Mouse (Mus musculus) macrophage (primary cell): ENCODE results near the gene Ocel1. TPM values are rescaled to one million over a fixed set of nuclear protein-coding genes. Genes with fewer than 3 reads are reported as not detected.
A peak's percentile ranks its signal among the peaks of the same experiment; 100 is the strongest.

Source experiments
- H3K27ac ChIP-seq: fragments of 350-480 bp; formaldehyde crosslinking; 2 replicates; pipeline ENCODE4 v1.9.0; 2021
- H3K36me3 ChIP-seq: fragments of 350-480 bp; formaldehyde crosslinking; 2 replicates; pipeline ENCODE4 v1.9.0; 2021; ENCODE audit errors: inconsistent target
- H3K4me3 ChIP-seq: fragments of 350-480 bp; formaldehyde crosslinking; 2 replicates; pipeline ENCODE4 v1.9.0; 2021; ENCODE audit errors: inconsistent target
- H3K79me2 ChIP-seq: fragments of 350-480 bp; formaldehyde crosslinking; 2 replicates; pipeline ENCODE4 v1.9.0; 2021; ENCODE audit errors: inconsistent target
- WGBS: methylation state at CpG from one replicate; pipeline ENCODE4 v1.1.7; 2026; ENCODE audit warnings: inconsistent platforms; ENCODE audit not compliant: missing documents; 5-methylcytosine and 5-hydroxymethylcytosine counted together
- polyA plus RNA-seq: library from polyadenylated mRNA; stranded (reverse); fragments of 250-400 nt; gene quantifications from 3 replicates; pipeline ENCODE4 v1.2.4, GENCODE M21; 2018; ENCODE audit warnings: inconsistent platforms

The Ocel1 gene
- polyA plus RNA-seq, 1 experiment from 2014 or later, result 10.2 TPM

- Histone ChIP-seq H3K4me3 (no peak overlapping the region), H3K27ac (no peak overlapping the region), H3K36me3 (peaks cover 8% of the 10 kb centered on the region; the same call in 1 of the 2 replicates), H3K79me2 (peaks cover 13% of the 10 kb centered on the region; the same call in 1 of the 2 replicates)
- 97% methylated on average over 10 of the region's 12 CpGs for WGBS
These were observed 1.3 kb downstream of the Ocel1 start for GRCm38 (mm10) chr8:71372427-71372826.

DNA sequence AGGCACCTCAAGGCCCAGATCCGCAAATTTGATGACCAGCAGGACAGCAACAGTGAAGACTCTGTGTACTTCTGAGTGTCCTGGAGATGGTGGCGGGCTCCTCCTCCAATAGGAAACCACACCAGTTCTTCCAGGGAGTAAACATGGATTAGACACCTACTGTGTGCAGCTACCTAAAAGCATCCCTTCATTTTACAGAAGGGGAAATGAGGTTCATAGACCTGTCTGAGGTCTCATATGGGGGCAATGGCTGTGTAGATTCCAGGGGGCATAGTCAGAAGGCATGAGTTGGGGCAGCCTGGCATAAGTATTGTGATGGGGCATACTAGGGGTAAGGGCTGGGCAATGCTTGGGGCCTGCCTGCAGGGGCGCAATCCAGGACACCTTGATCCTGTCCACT lies 1.9 kb downstream of the Ocel1 start:
- H3K79me2 ChIP-seq, result peaks cover 13% of the 10 kb centered on the region; the same call in 1 of the 2 replicates
- H3K27ac ChIP-seq, result no peak overlapping the region
- peaks cover 8% of the 10 kb centered on the region; the same call in 1 of the 2 replicates for H3K36me3 ChIP-seq
- no peak overlapping the region for H3K4me3 ChIP-seq
- 100% methylated on average over 3 of the region's 3 CpGs for WGBS

DNA sequence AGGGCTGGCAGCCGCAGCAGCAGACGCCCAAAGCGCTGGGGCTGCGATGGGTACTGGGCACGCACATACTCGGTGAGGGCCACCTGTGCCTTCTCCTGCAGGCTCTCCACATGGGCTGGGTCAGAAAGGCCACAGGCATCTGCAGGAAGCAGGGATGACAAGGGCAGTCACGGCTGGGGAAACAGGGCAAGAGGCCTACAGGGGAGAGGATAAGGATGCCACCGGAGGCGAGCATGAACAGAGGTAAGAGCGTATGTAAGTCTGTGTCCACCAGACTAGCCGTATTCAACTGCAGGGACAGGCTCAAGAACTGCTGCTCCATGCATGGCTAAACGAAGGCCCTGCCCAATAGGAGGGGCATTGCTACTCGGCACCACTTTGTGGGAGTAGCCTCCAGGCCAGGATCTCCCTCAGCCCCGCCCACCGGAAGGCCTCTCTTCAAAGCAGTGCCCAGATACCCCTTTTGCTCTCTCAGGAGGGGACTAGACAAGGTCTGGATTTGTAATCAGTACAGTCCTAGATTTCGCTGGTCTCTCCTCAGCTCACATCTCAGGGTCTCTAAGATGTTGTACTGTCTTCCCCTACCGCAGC lies 3.6 kb downstream of the Ocel1 start:
- peaks cover 1% of the 10 kb centered on the region; the same call in 1 of the 2 replicates for H3K36me3 ChIP-seq
- H3K79me2 ChIP-seq, result peaks cover 2% of the 10 kb centered on the region; the same call in 1 of the 2 replicates
- WGBS, result 89% methylated on average over 17 of the region's 17 CpGs
- no peak overlapping the region for H3K4me3 ChIP-seq
- H3K27ac ChIP-seq, result no peak overlapping the region

- WGBS, result 21% methylated on average over 74 of the region's 74 CpGs
- Histone ChIP-seq H3K4me3 (no peak overlapping the region), H3K79me2 (no peaks in the 10 kb centered on the region), H3K36me3 (no peaks in the 10 kb centered on the region), H3K27ac (no peak overlapping the region)
These were observed 4.7 kb downstream of the Ocel1 start for GRCm38 (mm10) chr8:71375581-71376422.

GRCm38 (mm10) chr8:71376423-71377030 lies 5.4 kb downstream of the Ocel1 start:
- Histone ChIP-seq H3K36me3 (no peaks in the 10 kb centered on the region), H3K79me2 (no peaks in the 10 kb centered on the region), H3K4me3 (no peak overlapping the region), H3K27ac (no peak overlapping the region)
- 75% methylated on average over 8 of the region's 8 CpGs for WGBS

GRCm38 (mm10) chr8:71379008-71379407 lies 7.9 kb downstream of the Ocel1 start:
- WGBS, result 96% methylated on average over 4 of the region's 4 CpGs
- Histone ChIP-seq H3K27ac (no peak overlapping the region), H3K4me3 (no peak overlapping the region)

DNA sequence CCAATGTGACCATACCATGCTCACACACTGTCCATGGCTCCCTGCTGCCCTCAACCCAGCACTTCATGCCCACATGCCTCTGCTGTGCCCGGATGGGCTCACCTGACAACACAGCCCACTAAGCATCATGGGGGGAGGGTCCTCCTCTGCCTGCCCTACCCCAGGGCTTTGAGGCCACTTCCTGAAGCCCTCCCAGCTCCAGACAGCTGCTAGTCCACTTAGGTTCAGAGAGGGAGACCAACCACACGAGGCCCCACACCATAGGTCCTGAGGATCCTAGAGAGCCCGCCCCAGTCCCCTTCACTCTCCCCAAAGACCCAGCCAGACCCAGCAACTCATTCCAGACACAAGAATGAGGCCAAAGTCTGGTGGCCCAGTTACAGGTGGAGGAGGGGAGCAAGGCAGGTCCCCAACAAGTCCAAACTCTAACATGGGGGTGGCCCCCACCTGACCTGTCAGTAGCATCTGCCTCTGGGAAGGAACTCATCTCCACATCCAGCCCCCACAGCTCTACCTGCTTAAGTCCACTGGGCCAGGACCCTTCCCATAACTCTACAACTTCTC lies 8.5 kb downstream of the Ocel1 start:
- no peaks in the 10 kb centered on the region for H3K79me2 ChIP-seq

More at GRCm38 (mm10) chr8:71379008-71379407, 7.9 kb downstream of the Ocel1 start:
- Histone ChIP-seq H3K79me2 (no peaks in the 10 kb centered on the region), H3K36me3 (no peaks in the 10 kb centered on the region)

DNA sequence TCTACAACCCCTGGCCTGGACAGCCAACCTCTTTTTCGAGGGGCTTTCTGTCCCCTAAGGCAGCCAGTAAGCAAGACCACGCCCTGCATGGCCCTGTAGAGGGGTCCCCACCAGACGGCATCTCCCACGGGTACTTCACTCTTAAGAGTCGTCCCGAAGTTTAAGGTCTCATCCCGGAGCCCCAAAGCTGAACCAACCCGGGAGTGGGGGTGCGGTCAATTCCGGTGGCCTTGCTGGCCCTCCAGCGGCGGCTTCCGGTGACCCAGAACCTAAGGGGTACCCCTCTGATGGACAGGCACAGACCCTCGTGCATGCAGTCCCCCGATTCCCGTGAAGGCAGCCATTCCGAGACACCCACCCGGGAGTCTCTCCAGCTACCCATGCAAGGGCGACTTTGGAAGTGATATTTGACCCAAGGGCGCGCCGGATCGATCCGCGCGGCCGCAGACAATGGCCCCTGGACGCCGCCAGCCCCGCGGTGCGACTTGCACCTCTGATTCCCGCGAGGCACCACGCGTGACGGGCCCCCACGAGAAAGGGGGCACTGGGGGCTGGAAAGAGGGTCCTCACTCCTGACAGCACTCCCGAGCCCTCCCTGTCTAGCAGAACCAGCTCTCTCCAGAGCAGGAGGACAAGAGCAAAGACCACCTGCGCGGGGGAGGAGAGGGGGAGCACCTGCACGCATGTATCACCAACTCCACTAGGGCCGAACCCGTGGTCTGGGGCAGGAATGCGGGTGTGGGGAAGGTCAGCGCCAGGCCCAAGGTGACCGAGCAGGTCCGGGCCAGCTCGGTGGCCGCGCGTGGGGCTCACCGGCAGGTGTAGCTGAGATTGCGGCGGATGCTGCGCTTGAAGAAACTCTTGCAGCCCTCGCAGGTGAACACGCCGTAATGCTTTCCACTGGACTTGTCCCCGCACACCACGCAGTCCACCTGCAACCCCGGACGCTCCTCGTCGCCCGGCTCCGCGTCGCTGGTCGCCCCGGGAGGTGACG lies 9.4 kb downstream of the Ocel1 start:
- Histone ChIP-seq H3K79me2 (no peaks in the 10 kb centered on the region), H3K27ac (no peak overlapping the region), H3K36me3 (no peaks in the 10 kb centered on the region), H3K4me3 (peak overlapping the region; percentile 12; the same call in 1 of the 2 replicates)
- 19% methylated on average over 69 of the region's 72 CpGs for WGBS

More for the DNA sequence above, 8.5 kb downstream of the Ocel1 start:
- 94% methylated on average over 3 of the region's 3 CpGs for WGBS
- H3K4me3 ChIP-seq, result no peak overlapping the region
- no peaks in the 10 kb centered on the region for H3K36me3 ChIP-seq
- H3K27ac ChIP-seq, result no peak overlapping the region

DNA sequence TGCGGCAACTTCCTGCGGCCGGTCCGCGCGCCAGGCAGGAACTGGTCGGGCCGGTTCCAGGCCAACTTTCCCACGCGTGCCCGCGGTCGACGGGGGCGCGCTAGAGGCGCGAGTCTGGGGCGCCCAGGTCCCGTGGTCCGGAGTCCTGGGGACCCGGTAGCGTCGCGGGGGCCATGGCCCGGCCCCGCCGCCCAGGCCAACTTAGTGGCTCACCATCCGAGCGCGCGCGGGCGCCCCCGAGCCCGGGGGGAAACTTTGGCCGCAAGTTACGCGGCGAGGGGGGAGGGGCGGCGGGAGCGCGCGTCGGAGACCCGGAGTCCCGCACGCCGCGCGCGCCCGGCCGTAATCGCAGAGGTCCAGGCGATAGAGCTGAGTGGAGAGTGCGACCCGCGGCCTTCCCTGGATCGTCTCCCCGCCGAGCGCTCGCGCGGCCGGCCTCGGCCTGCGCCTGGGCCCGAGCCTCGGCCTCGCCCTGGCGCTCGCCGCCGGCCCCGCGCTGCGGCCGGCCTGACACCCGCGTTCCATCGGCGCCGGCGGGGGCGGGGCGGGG lies 10.4 kb downstream of the Ocel1 start, which contains the start of gene Nr2f6:
Gene Nr2f6 (minus strand): TSS at position 540 of the 550 bp plus-strand sequence.
- Histone ChIP-seq H3K4me3 (peak within 1 kb of the TSS; percentile 35), H3K36me3 (no peaks in the 10 kb centered on the region), H3K27ac (no peak within 1 kb of the TSS), H3K79me2 (no peaks in the 10 kb centered on the region)
- under 1% methylated on average over 52 of the region's 89 CpGs for WGBS

DNA sequence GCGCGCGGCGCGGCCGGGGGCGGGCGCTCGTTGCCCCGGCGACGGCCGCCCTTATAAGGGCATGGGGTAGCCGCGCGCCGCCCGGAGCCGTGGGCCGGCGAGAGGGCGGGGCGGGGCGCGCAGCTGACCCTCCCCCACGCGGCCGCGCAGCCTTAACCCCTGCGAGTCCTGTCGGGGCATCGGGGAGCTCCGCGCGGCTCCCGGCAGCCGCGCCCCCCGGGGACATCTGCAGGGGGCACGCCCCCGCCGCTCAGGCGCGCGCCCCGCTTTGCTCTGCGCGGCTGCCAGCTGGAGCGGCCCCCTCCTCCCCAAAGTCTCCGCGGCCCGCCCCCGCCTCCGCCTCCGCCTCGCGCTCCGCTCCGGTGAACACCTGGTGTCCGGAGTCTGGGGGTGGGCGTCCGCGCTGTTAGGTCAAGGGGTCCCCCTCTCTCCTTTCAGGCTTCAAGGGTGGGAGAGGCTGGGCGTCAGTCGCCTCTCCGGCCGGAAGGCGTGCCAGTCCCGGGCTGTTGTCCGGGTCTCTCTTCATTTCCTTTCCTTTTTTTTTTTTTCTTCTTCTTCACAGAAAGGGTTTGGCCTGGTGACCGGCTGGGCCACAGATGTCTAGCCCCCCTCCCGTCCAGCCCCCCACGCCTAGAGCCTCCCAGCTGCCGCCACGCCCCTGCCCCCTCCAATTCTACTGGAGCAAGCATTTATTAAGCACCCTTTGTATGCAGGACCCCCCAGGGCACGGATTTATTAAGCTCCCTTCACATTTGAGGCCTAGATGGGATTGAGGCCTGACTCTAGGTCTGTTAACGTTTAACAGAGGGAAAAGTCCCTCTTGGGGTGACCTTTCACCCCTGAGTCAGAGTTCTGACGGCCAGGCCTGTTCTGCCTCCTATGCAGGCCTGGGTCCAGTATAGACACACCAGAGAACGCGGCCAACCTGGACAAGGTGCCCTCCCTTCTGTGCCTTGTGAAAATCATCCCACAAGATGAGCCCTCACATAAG lies 11.2 kb downstream of the Ocel1 start:
- Histone ChIP-seq H3K4me3 (peak overlapping the region; percentile 35), H3K27ac (no peak overlapping the region), H3K36me3 (no peaks in the 10 kb centered on the region), H3K79me2 (no peaks in the 10 kb centered on the region)
- 8% methylated on average over 54 of the region's 80 CpGs for WGBS

GRCm38 (mm10) chr8:71383396-71383795 lies 12.3 kb downstream of the Ocel1 start:
- H3K27ac ChIP-seq, result no peak overlapping the region
- H3K4me3 ChIP-seq, result no peak overlapping the region
- H3K79me2 ChIP-seq, result no peaks in the 10 kb centered on the region
- H3K36me3 ChIP-seq, result no peaks in the 10 kb centered on the region
- WGBS, result 94% methylated on average over 10 of the region's 12 CpGs

- no peak overlapping the region for H3K27ac ChIP-seq
- 84% methylated on average over 3 of the region's 3 CpGs for WGBS
These were observed 12.8 kb downstream of the Ocel1 start for GRCm38 (mm10) chr8:71383860-71384259.

More at GRCm38 (mm10) chr8:71383860-71384259, 12.8 kb downstream of the Ocel1 start:
- no peaks in the 10 kb centered on the region for H3K79me2 ChIP-seq
- no peak overlapping the region for H3K4me3 ChIP-seq
- no peaks in the 10 kb centered on the region for H3K36me3 ChIP-seq
